In the genomic region with DNA sequence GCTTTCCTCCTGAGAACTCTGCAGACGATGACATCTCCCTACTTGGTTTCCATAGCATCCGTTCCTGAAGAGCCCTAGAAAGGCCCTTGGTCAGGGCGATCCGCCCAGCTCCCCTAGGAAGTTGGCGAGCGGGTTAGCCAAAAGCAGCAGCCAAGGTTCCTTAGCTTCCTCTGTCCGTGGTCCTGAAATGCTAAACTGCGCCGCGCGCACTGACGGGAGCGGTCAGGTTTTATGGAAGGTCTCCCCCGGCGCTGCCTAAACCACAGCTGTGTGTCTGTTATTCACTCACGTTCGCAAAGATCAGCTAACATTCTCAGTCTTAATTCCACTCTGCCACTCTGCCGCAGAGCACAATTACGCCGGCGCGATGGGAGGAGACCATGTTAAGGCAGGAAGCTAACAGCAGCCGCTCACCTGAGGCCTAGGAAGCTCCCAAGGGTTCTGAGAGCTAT, we compare ENCODE assay signal across 9 mouse cellular contexts. TPM values are rescaled to one million over a fixed set of nuclear protein-coding genes. Genes with fewer than 3 reads are reported as not detected.
DNase-seq lines count a peak whose midpoint lies in the region; ATAC-seq and TF ChIP-seq lines count a peak whose summit lies in the region.
"Had no signal": no experiment of that assay in that cellular context is flagged by ENCODE, and none has a peak within 500 bp of the region (broad histone marks: within the 10 kb centered on the region; RNA-seq: fewer than 3 reads in every experiment).

A gene (plus strand): TSS at position 313 of the 452 bp plus-strand sequence.

- DNase-seq in lung, embryonic 14.5 days = peak; percentile 92
- DNase-seq in lung, postnatal 25 days (ENCODE audit: low spot score) = no peak
- peak; percentile 22 to 33 for DNase-seq in cerebellum, adult 18-20 months
- peak; percentile 77 for DNase-seq in forebrain, embryonic 14.5 days (ENCODE audit: low spot score)
- peak; percentile 78 for DNase-seq in hindbrain, embryonic 10.5 days (ENCODE audit: low spot score)
- DNase-seq in layer of hippocampus, postnatal 14 days (ENCODE audit: low spot score in 2 of 2) = peak; percentile 57 to 60
- peak; percentile 97 for DNase-seq in midbrain, embryonic 11.5 days (ENCODE audit: low spot score, missing footprints)
- DNase-seq in testis, postnatal 14 days (ENCODE audit: low spot score) = peak; percentile 64

- H3K36me3 ChIP-seq in lung, embryonic 14.5 days (ENCODE audit: insufficient read depth) = no peaks in the 10 kb centered on the region
- no peaks in the 10 kb centered on the region for H3K36me3 ChIP-seq in forebrain, embryonic 14.5 days (ENCODE audit: control insufficient read depth, insufficient read depth, low read length)
- H3K36me3 ChIP-seq in hindbrain, embryonic 10.5 days = no peaks in the 10 kb centered on the region
- H3K36me3 ChIP-seq in midbrain, embryonic 11.5 days (ENCODE audit: control insufficient read depth, insufficient read depth, low read length) = no peaks in the 10 kb centered on the region

- H3K27me3 ChIP-seq in lung, embryonic 14.5 days (ENCODE audit: insufficient read depth, low read length) = peaks cover 52% of the 10 kb centered on the region
- H3K27me3 ChIP-seq in forebrain, embryonic 14.5 days (replicated peaks; ENCODE audit: control insufficient read depth, insufficient read depth, low read length) = peaks cover 32% of the 10 kb centered on the region
- peaks cover 73% of the 10 kb centered on the region for H3K27me3 ChIP-seq in hindbrain, embryonic 10.5 days (ENCODE audit: insufficient read depth, poor library complexity, severe bottlenecking)
- peaks cover 49% of the 10 kb centered on the region for H3K27me3 ChIP-seq in midbrain, embryonic 11.5 days (ENCODE audit: control insufficient read depth, insufficient read depth, low read length)

- no peak for TF ChIP-seq CTCF in lung, embryonic 14.5 days (IDR thresholded peaks at IDR 0.05; ENCODE audit: low read depth)

- WGBS in lung, embryonic 14.5 days = under 1% methylated on average over 23 of the region's 23 CpGs
- under 1% methylated on average over 23 of the region's 23 CpGs for WGBS in forebrain, embryonic 14.5 days
- under 1% methylated on average over 23 of the region's 23 CpGs for WGBS in hindbrain, embryonic 10.5 days
- 0% methylated on average over 23 of the region's 23 CpGs for WGBS in midbrain, embryonic 11.5 days

- no peak within 1 kb of the TSS for H3K27ac ChIP-seq in lung, embryonic 14.5 days (ENCODE audit: low read depth)
- peak within 1 kb of the TSS; percentile 93 for H3K27ac ChIP-seq in forebrain, embryonic 14.5 days (ENCODE audit: low read depth, low read length)
- peak within 1 kb of the TSS; percentile 69 for H3K27ac ChIP-seq in hindbrain, embryonic 10.5 days
- H3K27ac ChIP-seq in midbrain, embryonic 11.5 days (ENCODE audit: low read depth, low read length) = peak within 1 kb of the TSS; percentile 80

- no peaks in the 10 kb centered on the region for H3K9me3 ChIP-seq in lung, embryonic 14.5 days (ENCODE audit: low read depth, low read length)
- H3K9me3 ChIP-seq in forebrain, embryonic 14.5 days (replicated peaks; ENCODE audit: control insufficient read depth, low read length) = no peaks in the 10 kb centered on the region
- no peaks in the 10 kb centered on the region for H3K9me3 ChIP-seq in hindbrain, embryonic 10.5 days
- no peaks in the 10 kb centered on the region for H3K9me3 ChIP-seq in midbrain, embryonic 11.5 days (ENCODE audit: control insufficient read depth, low read length)

- H3K4me2 ChIP-seq in lung, embryonic 14.5 days = no peak within 1 kb of the TSS
- H3K4me2 ChIP-seq in forebrain, embryonic 14.5 days (ENCODE audit: low read length) = peak within 1 kb of the TSS; percentile 51
- H3K4me2 ChIP-seq in midbrain, embryonic 11.5 days = peak within 1 kb of the TSS; percentile 30

- H3K4me1 ChIP-seq in lung, embryonic 14.5 days (ENCODE audit: insufficient read depth) = no peaks in the 10 kb centered on the region
- H3K4me1 ChIP-seq in forebrain, embryonic 14.5 days (ENCODE audit: control insufficient read depth, insufficient read depth, low read length) = no peaks in the 10 kb centered on the region
- peaks cover 5% of the 10 kb centered on the region; the same call in 1 of the 2 replicates for H3K4me1 ChIP-seq in hindbrain, embryonic 10.5 days (replicated peaks)
- 0 out of 2 replicates have a peak, but pooled peaks cover 2% of the 10 kb centered on the region for H3K4me1 ChIP-seq in midbrain, embryonic 11.5 days (ENCODE audit: control insufficient read depth, insufficient read depth, low read length)

- no peak within 1 kb of the TSS for H3K9ac ChIP-seq in lung, embryonic 14.5 days
- H3K9ac ChIP-seq in forebrain, embryonic 14.5 days (ENCODE audit: low read length) = peak within 1 kb of the TSS; percentile 75
- H3K9ac ChIP-seq in midbrain, embryonic 11.5 days (ENCODE audit: low read length) = peak within 1 kb of the TSS; percentile 58

- H3K4me3 ChIP-seq in lung, embryonic 14.5 days (ENCODE audit: low read depth, low read length) = no peak within 1 kb of the TSS
- H3K4me3 ChIP-seq in forebrain, embryonic 14.5 days (ENCODE audit: low read depth, low read length) = peak within 1 kb of the TSS; percentile 33
- peak within 1 kb of the TSS; percentile 36 for H3K4me3 ChIP-seq in hindbrain, embryonic 10.5 days
- peak within 1 kb of the TSS; percentile 32 for H3K4me3 ChIP-seq in midbrain, embryonic 11.5 days (ENCODE audit: low read depth, low read length)
- H3K4me3 ChIP-seq: megakaryocyte, embryonic 14.5 days had no signal

- peak; percentile 65; the same call in 1 of the 2 replicates for ATAC-seq in lung, embryonic 14.5 days (ENCODE audit: insufficient read depth)
- ATAC-seq in forebrain, embryonic 14.5 days = peak; percentile 46
- peak; percentile 56 for ATAC-seq in midbrain, embryonic 11.5 days (ENCODE audit: low FRiP score)

RNA-seq across cellular contexts. Expression of the gene that starts here (rescaled TPM):
- polyA plus RNA-seq in lung, embryonic 14.5 days (2014; fragmentation: Nextera tagmentation; extraction: Ambion mirVana) = not detected in 2 replicates
- 49.0 and 57.0 TPM in 2 replicates for polyA plus RNA-seq in forebrain, embryonic 14.5 days (2014; fragmentation: Nextera tagmentation; extraction: Ambion mirVana)
- 6.4 and 16.1 TPM in 2 replicates for polyA plus RNA-seq in hindbrain, embryonic 10.5 days (2016; fragmentation: Nextera tagmentation; extraction: Ambion mirVana)
- total RNA-seq in layer of hippocampus, postnatal 14 days (2021) = 10 to 100 TPM; 21.3 to 31.2 TPM
- 35.5 and 39.0 TPM in 2 replicates for polyA plus RNA-seq in midbrain, embryonic 11.5 days (2014; fragmentation: Nextera tagmentation; extraction: Ambion mirVana)

Comparison
In these comparisons a context has a peak if more than half of its experiments do, and no peak if none do; other contexts are left out.
1. Peak in DNase-seq and ATAC-seq in lung, embryonic 14.5 days; RNA of the gene not detected or under 1 TPM.